Mouse (Mus musculus) pancreas, adult 10 weeks (tissue): ENCODE data around the gene Micall2. TPM values are rescaled to one million over a fixed set of nuclear protein-coding genes. Genes with fewer than 3 reads are reported as not detected.

Source experiments
- polyA plus RNA-seq: library from polyadenylated mRNA; stranded (reverse); fragments of 350-450 nt; fragmentation: Illumina TruSeq; extraction: RNeasy Lipid Tissue Mini Kit (QIAGEN cat#74804); gene quantifications from one replicate; pipeline ENCODE4 v1.2.3, GENCODE M21; 2015; ENCODE audit warnings: low read depth, low replicate concordance; ENCODE audit not compliant: insufficient read depth

The Micall2 gene
- polyA plus RNA-seq, result 0.96 TPM

DNA sequence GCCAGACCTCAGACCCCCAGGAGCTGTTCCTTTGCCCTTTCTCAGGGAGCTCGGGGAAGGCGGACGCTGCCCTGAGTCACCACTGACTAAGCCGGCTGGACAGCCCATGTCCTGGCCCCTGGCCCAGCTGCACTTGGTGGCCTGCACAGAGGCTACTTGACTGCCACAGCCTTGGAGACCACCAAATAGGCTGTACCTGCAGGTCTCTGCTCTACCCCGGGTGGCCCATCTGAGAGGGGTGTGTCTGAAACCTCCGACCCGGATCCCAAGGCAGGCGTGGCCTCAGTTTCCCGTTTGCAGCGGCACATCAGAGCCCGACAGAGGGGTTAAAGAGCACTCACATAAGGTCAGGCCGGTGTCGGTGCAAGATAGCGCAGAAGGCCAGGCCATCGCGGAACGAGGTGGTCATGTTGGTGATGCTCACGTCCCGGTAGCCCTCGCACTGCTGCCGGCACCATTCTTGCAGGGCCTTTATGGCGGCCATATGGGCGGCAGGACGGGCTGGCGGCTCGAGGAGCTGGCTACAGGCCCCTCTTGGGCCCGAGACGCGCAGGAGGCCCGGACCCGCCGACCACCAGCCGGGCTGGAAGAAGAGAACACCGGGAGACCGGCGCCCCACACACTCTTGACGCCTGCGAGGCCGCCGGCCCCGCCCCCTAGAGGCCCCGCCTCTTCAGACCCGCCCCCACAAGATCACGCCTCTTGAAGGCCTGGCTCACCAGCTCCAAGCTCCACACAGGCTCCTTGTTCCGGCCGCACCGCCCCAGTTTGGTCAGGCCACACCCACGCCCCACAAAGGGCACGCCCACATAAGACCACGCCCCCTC, at the start of gene Micall2:
Gene Micall2, minus strand, starts transcription at position 660 of the 827 bp plus-strand sequence.

DNA sequence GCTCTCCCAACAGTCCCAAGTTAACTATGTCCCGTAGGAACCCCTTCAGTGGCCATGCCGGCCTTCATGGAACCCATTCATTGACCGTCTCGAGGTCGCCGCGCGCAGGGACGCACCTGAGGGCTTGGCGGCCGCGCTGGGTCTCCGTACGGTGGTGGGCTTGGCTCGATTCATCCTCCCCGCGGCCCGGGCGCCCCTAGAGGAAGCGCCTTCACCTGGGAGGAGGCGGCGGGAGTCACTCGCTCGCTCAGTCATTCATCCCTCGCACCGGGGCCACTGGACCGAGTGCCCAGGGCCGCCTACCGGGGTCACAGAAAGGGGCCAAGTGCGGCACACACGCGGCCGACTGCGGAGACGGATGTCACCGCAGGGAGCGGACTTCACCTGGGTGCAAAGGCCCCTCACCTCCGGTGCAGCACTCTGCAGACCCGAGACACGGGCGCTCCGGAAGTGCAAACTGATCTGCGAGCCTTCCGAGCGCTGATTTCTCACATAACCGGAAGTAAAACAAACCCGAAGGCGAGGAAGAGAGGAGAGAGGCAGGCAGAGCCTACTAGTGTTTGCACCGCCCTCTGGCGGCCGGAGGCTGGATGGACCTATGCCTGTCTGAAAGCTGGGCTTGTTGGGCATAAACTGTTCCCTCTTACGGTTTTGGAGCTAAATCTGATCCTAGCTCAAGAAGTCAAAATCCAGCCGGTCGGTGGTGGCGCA, 39.2 kb upstream of the Micall2 start, which contains the start of gene Ints1:
Gene Ints1, minus strand, starts transcription at position 459 of the 711 bp plus-strand sequence.

Other genes starting within 250 kb of the Micall2 start
- gene Uncx, start 192.8 kb downstream of the Micall2 start, polyA plus RNA-seq, result not detected
- gene Ints1, start 39.3 kb upstream of the Micall2 start, polyA plus RNA-seq, result 12.3 TPM
- 7.3 TPM for gene Mafk, start 55.2 kb upstream of the Micall2 start, polyA plus RNA-seq
- gene Tmem184a, start 83.6 kb upstream of the Micall2 start, polyA plus RNA-seq, result 14.9 TPM
- gene Gm26938, start 90.1 kb upstream of the Micall2 start, polyA plus RNA-seq, result not detected
- 5.9 TPM for gene Psmg3, start 90.5 kb upstream of the Micall2 start, polyA plus RNA-seq
- gene Elfn1, start 171.6 kb upstream of the Micall2 start, polyA plus RNA-seq, result not detected